Mouse (Mus musculus): ENCODE measurements around the gene Mfrp.

Gene Mfrp

DNA sequence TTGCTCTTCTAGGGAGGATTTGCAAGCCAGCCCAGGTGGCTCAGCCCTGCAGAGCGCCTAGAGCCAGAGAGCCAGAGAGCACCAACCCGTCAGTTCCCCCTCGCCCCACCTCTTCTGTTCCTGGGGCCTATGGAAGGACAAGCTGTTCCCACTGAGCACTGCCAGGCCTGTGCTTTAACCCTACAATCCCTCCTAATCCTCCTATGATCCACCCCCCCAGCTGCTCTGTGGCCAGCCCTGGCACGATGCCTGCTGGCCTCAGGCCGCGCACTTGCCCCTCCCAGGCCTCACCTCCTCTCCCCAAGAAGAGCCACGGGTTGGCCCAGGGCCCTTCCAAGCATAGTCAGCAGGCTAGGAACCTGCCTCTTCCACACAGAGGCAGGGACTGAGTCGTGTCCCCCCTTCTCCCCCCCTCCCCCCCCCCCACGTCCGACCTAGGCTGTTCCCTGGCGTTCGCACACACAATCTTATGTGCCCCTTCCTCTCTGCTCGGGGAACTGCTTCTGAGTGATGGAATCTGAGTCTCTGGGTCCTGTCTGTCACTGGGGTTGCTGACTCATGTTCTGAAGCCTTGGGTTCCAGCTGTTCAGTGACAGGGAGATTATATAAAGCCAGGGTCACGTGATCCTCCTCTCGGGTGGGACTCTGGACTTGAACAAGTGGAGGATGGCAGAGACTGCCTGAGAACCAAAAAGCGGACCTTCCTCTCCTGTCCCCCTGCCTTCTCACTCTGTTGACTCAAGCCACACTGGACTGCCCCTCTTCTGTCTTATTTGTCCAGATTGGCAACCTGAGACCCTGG is 22.4 kb upstream of the Mfrp start:
- DNase-seq, result peak; percentile 95

DNA sequence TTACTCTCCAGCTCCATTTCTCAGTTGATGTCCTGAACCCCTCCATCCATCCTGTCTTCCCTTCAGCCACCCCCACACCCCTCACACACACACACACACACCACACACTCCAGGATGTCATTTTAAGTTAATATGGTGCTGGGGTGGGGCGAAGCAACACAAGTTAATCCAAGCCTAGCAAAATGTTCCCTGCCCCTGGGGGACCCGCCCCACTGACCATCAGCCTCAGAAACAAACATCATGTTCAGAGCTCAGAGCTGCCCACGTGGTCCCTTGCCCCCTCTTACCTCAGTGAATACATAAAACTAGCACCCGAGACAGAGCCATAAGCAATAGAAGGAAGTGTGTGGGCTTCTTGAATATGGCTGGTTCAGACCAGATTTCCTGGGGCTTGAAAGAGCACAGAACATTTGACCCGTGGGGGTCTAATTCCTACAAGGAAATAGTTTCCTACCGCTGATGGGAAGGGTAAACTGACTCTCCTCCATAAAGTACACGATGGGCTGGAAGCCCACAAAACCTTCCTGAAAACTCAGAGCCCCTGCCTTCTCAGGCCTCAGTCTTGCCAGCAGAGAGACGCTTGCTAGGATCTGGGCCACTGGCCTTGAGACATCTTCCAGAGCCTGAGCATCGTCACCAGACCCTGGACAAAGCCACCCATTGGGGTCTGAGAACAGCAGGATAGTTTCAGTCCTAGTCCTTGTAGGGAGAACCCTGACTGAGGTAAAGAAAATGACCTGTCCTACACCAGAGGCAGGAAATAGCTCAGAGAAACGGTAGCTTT is 21.3 kb upstream of the Mfrp start:
- DNase-seq, result peak; percentile 89

DNA sequence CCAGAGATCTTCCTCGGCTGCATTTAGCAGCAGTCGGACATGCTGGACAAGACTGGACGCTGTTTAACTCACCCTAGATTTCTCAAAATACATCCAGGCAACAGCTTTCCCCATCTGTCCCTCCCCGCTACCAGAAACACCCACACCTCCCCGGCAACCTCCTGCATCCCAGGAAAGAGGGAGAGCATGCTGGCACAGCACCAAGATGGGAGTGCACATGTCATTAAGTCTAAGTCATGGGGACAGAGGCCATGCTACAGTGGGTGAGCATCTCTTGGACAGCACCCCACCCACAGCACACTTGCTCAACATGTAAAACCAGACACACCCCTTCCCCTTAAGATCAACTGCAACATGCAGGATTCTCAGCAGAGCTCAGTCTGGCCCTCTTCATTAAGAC is 20.6 kb upstream of the Mfrp start:
- peak; percentile 70 for DNase-seq

DNA sequence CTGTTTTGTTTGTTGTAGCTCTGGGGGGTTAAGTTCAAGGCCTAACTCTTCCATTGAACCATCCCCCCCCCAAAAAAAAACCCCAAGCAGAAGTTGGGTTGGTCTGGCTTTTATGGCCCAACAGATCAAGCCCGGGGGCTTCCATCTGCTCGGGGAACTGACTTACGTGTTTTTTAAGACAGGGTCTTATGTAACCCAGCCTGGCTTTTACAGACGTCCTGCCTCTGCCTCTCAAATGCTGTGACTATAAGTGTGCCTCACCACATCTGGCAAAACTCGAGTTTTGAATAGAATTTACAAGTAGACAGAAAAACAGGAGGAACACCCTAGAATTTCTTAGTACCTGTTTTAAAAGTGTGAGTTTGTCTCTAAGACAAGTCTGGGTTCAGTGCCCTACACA is 19.9 kb upstream of the Mfrp start:
- DNase-seq, result no peak

DNA sequence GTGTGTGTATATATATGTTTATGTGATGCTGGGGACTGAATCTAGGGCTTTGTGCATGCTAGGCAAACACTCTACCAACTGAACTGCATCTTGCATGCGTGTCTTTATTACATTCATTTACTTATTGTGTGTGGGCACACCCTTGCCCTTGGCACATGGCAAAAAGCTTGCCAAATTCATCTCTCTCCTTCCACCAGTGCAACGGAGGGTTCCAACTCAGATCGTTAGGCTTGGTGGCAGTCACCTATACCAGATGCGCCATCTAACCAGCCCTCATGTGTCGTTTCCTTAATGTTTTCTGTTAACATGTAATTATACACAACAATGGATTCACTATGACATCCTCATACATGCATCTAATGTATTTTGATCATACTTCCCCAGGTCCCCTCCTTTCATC is 19.3 kb upstream of the Mfrp start:
- no peak for DNase-seq

DNA sequence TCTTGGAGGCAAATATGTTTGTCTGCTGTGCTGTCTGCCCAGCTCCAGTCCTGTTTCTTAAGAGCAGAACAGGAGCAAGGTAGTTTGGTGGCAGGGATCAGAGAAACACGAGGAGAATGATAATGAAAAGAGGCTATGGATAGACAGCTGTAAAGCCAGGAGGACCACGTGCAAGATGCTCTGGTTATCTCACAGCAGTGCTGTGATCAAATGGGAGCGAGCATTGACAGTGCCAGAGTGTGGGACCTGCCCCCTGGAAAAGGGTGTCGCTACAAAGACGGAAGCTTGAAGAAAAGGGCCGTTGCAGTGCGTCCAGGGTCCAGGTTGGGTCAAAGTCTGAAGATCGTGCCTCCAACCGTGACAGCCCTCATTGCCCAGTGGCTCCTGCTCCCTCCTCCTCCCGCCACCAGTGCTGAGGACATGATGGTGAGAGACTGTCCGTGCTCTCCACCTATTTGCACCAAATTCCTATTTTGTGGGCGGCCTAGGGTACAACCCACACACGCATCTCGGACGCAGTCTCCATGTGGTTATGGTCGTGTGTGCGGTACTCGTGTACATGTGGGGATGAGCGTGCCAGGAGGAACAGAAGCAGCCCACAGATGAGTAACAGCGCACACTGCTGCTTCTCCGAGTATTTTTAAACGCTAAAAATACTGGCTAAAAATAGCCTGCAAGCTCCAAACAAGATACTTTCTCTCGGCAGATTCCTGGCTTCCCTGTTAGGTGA is 18.0 kb upstream of the Mfrp start:
- peak; percentile 85 for DNase-seq

GRCm38 (mm10) chr9:44084236-44084635 is 17.3 kb upstream of the Mfrp start:
- DNase-seq, result no peak

DNA sequence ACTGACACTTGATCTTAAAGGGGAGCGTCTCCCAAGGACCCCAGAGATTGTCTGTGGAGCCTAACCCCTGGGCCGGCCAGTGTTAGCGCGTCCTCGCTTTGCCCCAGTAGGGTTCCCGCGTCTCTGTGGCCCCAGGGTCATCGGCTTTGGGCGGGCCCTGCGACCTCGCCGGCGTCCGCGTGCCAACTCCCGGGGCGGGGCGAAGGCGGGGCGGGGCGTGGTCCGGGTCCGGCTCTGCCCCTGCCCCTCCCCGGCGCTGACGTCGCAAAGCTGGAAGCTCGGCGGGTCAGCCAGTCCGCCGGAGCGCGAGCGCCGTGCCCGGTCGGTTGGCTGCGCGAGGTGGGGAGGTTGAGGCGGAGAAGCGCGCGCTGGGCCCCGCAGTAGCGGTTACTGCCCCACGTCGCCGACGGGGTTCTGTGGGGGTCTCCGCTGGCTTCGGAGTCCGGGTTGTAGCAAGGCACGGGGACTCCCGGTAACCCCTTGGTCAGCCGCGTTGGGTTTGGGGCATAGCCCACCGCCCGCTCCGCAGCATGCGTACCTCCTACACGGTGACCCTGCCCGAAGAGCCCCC is 16.8 kb upstream of the Mfrp start:
- DNase-seq, result peak; percentile 98

DNA sequence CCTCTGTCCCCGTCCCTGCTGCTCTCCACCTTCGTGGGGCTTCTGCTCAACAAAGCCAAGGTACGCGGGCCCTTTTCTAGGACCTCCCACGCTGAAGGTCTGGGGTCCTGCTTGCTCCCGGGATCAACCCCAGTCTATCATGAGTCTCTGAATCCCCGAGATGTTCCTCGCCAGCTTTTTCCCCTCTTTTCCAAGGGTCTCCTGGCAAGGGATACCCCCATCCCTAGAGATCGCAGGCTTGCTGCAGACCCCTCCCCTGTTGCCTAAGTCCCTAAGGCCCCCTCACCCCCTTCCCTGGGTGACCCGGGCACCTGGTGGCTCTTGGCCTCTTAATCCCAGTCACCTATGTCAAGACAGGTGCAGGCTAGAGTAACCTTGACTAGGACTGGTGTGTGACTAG is 16.3 kb upstream of the Mfrp start:
- no peak for DNase-seq

DNA sequence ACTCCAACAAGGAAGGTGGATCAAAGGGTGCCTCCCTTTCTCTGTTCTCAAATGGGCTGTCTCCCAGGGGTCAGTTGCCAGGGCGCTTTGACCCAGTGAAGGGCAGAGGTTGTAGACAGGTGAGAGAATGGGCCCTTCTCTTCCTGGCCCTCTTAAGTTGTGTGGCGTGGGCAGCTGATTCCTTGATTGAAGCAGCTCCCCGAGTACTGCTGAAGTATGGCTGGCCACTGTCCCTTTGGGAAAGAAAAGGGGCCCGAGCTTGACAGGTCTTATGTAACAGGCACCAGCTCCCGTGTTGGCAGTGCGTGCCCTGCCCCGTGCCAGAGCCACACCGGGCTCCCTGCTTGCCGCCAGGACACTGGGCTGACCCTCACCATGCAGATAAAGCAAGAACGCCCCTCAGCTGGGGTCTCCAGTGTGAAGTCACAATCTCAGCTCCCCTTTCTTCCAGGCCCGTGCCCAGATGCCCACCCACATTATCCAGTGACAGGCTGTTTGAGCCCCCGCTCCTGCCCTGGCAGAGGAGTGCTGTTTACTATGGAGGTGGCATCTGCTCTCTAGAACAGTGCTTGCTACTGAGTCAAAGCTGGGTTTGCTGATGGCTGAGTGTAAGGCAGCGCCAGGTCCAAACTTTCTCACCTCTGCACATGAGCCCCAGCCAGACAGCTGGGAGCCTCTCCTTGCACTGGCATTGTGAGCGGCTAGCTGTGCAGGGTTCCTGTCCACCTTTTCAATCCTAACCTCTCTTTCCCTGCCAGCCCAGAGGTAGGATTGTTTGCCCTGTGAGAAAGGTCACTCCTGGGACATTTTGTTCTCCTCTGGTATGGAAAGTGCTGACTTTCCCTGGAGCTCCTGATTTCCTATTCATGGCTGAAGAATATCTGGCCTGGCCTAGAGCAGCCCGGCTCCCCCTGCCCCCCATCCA is 15.5 kb upstream of the Mfrp start:
- peak; percentile 64 for DNase-seq

DNA sequence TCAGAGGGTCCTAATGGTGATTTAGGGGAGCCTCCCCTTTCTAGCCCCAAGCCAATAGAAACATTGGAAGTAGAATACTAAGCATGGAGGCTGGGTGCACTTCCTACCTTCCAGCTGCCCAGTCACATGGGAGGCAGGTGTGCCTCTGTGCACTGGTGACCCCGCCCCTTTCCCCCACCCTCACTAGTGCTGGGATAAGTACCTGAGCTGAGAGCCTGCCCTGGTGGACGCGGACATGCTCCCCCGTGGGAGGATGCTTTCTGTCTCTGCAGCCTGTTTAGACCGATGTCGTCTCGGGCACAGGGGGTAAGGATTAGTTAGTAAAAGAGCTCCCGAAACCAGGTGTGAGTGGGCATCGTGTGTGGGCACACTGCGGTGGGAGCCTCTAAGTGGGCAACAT is 14.6 kb upstream of the Mfrp start:
- DNase-seq, result peak; percentile 67

DNA sequence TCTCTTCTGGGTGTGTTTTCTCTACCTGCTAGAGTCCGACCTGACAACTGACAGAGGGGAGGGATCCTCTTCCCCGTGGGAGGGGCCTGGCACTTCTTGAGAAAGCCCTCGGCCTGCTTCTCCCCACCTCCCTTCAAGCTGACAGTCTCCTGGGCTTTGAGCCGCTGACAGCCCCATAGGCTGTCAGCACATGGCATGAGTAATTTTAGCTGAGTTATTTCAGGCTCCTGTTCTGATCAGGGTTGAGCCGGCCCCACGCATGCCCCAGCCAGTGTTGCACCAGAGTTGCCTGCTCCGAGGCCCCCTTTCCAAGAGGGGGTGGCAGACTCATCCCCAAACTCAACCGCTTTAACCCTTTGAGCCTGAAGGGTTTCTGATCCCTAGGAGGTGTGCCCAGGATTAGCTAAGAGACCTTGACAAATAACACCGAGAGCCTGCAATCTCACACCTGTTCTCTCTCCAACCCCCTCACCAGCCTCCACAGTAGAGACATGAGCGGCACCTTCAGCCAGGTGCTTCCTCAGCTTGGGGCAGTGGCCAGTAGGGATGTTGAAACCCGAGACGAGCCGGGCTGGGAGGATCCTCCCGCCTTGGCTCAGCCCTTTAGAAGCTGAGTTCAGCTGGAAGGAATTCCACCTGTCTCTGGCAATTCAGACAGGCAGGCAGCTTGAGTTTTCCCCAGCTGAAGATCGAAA is 13.6 kb upstream of the Mfrp start:
- DNase-seq, result no peak

DNA sequence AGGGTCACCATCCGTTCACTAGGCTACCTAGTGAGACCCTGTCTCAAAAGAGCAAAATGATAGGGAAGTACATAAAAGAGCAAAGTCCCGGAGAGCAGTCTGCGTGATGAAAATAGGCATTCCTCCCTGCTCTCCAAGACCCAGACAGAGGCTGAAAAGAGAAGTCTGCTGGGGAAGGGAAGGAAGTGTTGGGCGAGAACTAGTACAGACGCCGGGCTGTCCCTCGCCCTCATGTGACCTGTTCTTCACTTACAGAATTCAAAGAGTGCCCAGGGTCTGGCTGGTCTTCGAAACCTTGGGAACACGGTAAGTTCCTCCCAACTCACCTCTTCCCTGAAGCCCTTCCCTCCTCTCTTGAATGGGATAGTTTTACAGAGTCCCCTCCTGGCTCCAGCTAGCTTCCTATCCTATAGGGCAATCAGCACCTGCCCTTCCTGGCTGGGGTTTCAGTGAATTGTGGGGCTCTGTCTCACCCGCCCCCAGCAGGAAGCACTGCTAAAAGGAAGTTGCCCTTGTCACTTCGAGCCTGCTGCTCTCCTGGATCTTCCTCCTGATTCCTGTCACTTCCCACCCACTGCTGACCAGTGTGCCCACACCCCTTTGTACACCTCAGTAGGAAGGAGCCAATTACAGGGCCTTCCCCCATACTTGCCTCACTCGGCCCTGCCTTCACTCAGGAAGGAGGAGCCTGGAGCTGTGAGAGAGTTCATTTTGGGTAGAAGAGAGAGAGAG is 12.5 kb upstream of the Mfrp start:
- no peak for DNase-seq

- peak; percentile 82 for DNase-seq
Measured at GRCm38 (mm10) chr9:44093612-44094503, 7.7 kb upstream of the Mfrp start.

- DNase-seq, result no peak
Measured at GRCm38 (mm10) chr9:44094737-44095136, 6.8 kb upstream of the Mfrp start.

DNA sequence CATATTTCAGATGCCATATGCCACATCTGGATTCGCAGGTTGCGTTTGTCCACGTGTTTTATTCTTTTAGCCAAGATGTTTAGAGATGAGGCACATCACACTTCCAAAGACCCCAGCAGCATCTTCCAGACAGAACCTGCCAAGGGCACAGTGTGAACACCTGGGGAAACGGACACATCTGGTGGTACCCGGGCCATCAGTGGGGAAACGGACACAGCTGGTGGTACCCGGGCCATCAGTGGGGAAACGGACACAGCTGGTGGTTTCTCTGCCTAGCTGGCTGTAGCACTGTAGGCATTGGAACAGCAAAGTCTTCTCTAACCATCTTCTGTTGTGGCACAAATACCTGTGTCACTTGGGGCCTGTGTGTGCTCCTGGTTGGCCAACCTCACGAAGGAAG is 5.7 kb upstream of the Mfrp start:
- DNase-seq, result no peak

GRCm38 (mm10) chr9:44096536-44096935 is 5.0 kb upstream of the Mfrp start:
- no peak for DNase-seq

DNA sequence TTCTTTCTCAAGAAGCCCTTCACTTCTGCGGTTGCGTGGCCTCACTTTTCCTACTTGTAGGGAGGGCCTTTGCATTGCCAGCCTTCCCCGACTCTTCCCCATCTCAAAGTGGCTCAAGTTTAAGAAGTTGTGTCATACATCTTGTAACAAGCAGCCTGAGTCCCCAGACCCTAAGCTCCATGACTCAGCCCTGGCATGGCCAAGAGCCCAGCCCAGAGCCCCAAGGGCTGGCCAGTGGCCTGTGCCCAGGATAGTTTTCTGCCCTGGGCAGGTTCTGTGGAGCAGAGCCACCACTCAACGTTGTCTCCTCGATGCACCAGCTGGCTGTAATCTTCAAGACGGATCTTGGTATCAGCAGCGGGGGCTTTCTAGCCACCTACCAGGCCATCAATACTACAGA is 3.4 kb downstream of the Mfrp start:
- no peak for DNase-seq

DNA sequence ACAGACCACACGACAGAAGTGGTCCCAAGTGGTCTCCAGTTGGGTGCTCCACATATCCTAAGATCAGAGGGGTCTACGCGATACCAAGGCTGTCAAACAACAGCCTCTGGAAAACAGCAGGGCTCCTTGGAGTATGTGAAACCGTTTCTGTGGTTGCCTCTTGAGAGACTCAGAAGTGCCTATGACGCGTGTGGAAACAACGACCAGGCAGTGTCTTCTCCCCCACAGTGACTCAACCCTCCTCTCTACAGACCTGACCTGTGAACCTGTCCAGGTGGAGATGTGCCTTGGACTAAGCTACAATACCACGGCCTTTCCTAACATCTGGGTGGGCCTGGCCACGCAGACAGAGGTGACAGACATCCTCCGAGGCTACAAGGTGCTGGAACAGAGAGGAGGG is 4.3 kb downstream of the Mfrp start:
- DNase-seq, result no peak

DNA sequence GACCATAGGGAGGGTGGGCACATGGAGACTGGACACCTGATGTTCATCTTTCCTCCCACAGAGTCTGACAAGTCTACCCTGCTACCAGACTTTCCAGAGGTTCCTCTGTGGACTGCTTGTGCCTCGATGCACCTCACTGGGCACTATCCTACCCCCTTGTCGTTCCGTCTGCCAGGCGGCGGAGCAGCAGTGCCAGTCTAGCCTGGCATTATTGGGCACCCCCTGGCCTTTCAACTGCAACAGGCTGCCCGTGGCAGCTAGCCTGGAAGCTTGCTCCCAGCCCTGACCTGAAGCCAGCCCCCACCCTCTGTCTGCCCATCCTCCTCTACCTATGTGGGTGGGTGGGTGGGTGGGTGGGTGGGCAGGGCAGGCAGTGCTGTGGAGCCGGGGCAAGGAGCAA is 4.7 kb downstream of the Mfrp start:
- no peak for DNase-seq

Data from kidney, postnatal 14 days (tissue).